Mouse (Mus musculus) small intestine, adult 2 months (tissue): ENCODE data around the gene A830018L16Rik. TPM values are rescaled to one million over a fixed set of nuclear protein-coding genes. Genes with fewer than 3 reads are reported as not detected.
"Not testable (repeated sequence)": the region's sequence is repeated elsewhere in the genome, so short reads cannot be mapped to it uniquely, and the experiment has no call there.

ENCODE experiments used
- H3K27ac ChIP-seq: fragments of 200-500 bp; 2 replicates; pipeline ENCODE4 v1.5.1; 2012; ENCODE audit warnings: low read depth, low read length, control low read depth, inconsistent platforms; ENCODE audit not compliant: insufficient read depth
- H3K27me3 ChIP-seq: fragments of 200-500 bp; 2 replicates; pipeline ENCODE4 v1.6.1; 2012; ENCODE audit warnings: mild to moderate bottlenecking, moderate library complexity, low read length, inconsistent platforms; ENCODE audit not compliant: control insufficient read depth, insufficient read depth
- H3K36me3 ChIP-seq: fragments of 200-500 bp; 2 replicates; pipeline ENCODE4 v1.6.1; 2012; ENCODE audit warnings: mild to moderate bottlenecking, low read length, control low read depth, inconsistent platforms; ENCODE audit not compliant: control insufficient read depth, insufficient read depth
- H3K4me1 ChIP-seq: fragments of 200-500 bp; 2 replicates; pipeline ENCODE4 v1.6.1; 2012; ENCODE audit warnings: low read length, inconsistent platforms, mixed read lengths; ENCODE audit not compliant: control insufficient read depth, insufficient read depth, insufficient read length
- H3K4me3 ChIP-seq: fragments of 200-500 bp; 2 replicates; pipeline ENCODE4 v1.5.1; 2012; ENCODE audit warnings: low read depth, mild to moderate bottlenecking, control low read depth, inconsistent platforms, low read length, moderate library complexity
- CTCF ChIP-seq: fragments of 200-500 bp; IDR thresholded peaks from 2 replicates; pipeline ENCODE4 v1.5.1; 2012; ENCODE audit warnings: low read depth, mild to moderate bottlenecking, control low read depth, inconsistent platforms, low read length, moderate library complexity, mixed read lengths; ENCODE audit not compliant: insufficient replicate concordance, insufficient read length; ENCODE audit errors: extremely low read depth
- POLR2A ChIP-seq: fragments of 200-500 bp; IDR thresholded peaks from 2 replicates; pipeline ENCODE4 v1.6.1; 2012; ENCODE audit warnings: low read depth, mild to moderate bottlenecking, control low read depth, inconsistent platforms, low read length, moderate library complexity
- WGBS: fragments of 180-500 bp; shearing (Covaris S2); methylation state at CpG from one replicate; pipeline ENCODE4 v1.1.7; 2018; 5-methylcytosine and 5-hydroxymethylcytosine counted together
- polyA plus RNA-seq: library from polyadenylated mRNA; depleted of rRNA; stranded (reverse); fragments of >200 nt; gene quantifications from 2 replicates; pipeline ENCODE4 v1.2.3, GENCODE M21; 2012

The A830018L16Rik gene
- polyA plus RNA-seq, 1 experiment = not detected

GRCm38 (mm10) chr1:11414560-11414959 is 655 bp downstream of the A830018L16Rik start:
- 10% methylated on average over 9 of the region's 9 CpGs for WGBS

GRCm38 (mm10) chr1:11427310-11427709 is 13.4 kb downstream of the A830018L16Rik start:
- no peaks in the 10 kb centered on the region for H3K27me3 ChIP-seq
- 84% methylated on average over 1 of the region's 1 CpGs for WGBS
- H3K36me3 ChIP-seq = no peaks in the 10 kb centered on the region
- TF ChIP-seq POLR2A (no peak), CTCF (no peak)
- H3K4me1 ChIP-seq = no peaks in the 10 kb centered on the region
- no peak overlapping the region for H3K27ac ChIP-seq
- no peak overlapping the region for H3K4me3 ChIP-seq

More at GRCm38 (mm10) chr1:11414560-11414959, 655 bp downstream of the A830018L16Rik start:
- no peaks in the 10 kb centered on the region for H3K4me1 ChIP-seq
- no peak for TF ChIP-seq CTCF
- TF ChIP-seq POLR2A = no peak
- H3K27me3 ChIP-seq = no peaks in the 10 kb centered on the region
- H3K36me3 ChIP-seq = no peaks in the 10 kb centered on the region
- no peak overlapping the region for H3K27ac ChIP-seq
- no peak overlapping the region for H3K4me3 ChIP-seq

- TF ChIP-seq CTCF (no peak), POLR2A (no peak)
- Histone ChIP-seq H3K36me3 (no peaks in the 10 kb centered on the region), H3K27me3 (no peaks in the 10 kb centered on the region), H3K4me3 (no peak overlapping the region), H3K27ac (no peak overlapping the region), H3K4me1 (no peaks in the 10 kb centered on the region)
- 51% methylated on average over 1 of the region's 1 CpGs for WGBS
Measured at GRCm38 (mm10) chr1:11458353-11458752, 44.4 kb downstream of the A830018L16Rik start.

- TF ChIP-seq POLR2A = no peak
- TF ChIP-seq CTCF = no peak
- WGBS = 65% methylated on average over 1 of the region's 1 CpGs
- H3K27me3 ChIP-seq = no peaks in the 10 kb centered on the region
- no peaks in the 10 kb centered on the region for H3K4me1 ChIP-seq
- H3K36me3 ChIP-seq = no peaks in the 10 kb centered on the region
- H3K27ac ChIP-seq = no peak overlapping the region
- no peak overlapping the region for H3K4me3 ChIP-seq
Measured at GRCm38 (mm10) chr1:11466325-11466724, 52.4 kb downstream of the A830018L16Rik start.

- no peak for TF ChIP-seq POLR2A
- no peak for TF ChIP-seq CTCF
- Histone ChIP-seq H3K27me3 (no peaks in the 10 kb centered on the region), H3K36me3 (no peaks in the 10 kb centered on the region), H3K4me1 (no peaks in the 10 kb centered on the region), H3K4me3 (no peak overlapping the region), H3K27ac (no peak overlapping the region)
- 35% methylated on average over 5 of the region's 5 CpGs for WGBS
Measured at GRCm38 (mm10) chr1:11467065-11467643, 53.2 kb downstream of the A830018L16Rik start.

GRCm38 (mm10) chr1:11492936-11493335 is 79.0 kb downstream of the A830018L16Rik start:
- Histone ChIP-seq H3K4me1 (no peaks in the 10 kb centered on the region), H3K27ac (no peak overlapping the region), H3K4me3 (no peak overlapping the region), H3K36me3 (no peaks in the 10 kb centered on the region), H3K27me3 (no peaks in the 10 kb centered on the region)
- TF ChIP-seq POLR2A (no peak), CTCF (no peak)
- WGBS = 78% methylated on average over 2 of the region's 2 CpGs

GRCm38 (mm10) chr1:11501556-11501955 is 87.7 kb downstream of the A830018L16Rik start:
- TF ChIP-seq POLR2A (no peak), CTCF (no peak)
- Histone ChIP-seq H3K27me3 (no peaks in the 10 kb centered on the region), H3K4me3 (no peak overlapping the region), H3K27ac (no peak overlapping the region), H3K4me1 (no peaks in the 10 kb centered on the region), H3K36me3 (no peaks in the 10 kb centered on the region)

- 75% methylated on average over 1 of the region's 1 CpGs for WGBS
- not testable (repeated sequence) for H3K4me3 ChIP-seq, H3K4me1 ChIP-seq, H3K36me3 ChIP-seq, H3K27ac ChIP-seq, H3K27me3 ChIP-seq
Measured at GRCm38 (mm10) chr1:11549810-11550209, 135.9 kb downstream of the A830018L16Rik start.
